Mouse (Mus musculus) right cerebral cortex, postnatal 14 days (tissue): ENCODE measurements around the gene 9130019O22Rik.
"Not testable (repeated sequence)": the region's sequence is repeated elsewhere in the genome, so short reads cannot be mapped to it uniquely, and the experiment has no call there.

Experiments used
- DNase-seq: peaks from one replicate; pipeline ENCODE4 v3.0.0; 2022

The 9130019O22Rik gene

GRCm38 (mm10) chr7:127386641-127387392, at the start of gene 9130019O22Rik:
Gene 9130019O22Rik, minus strand, starts transcription at chr7:127387166.
- peak; percentile 91 for DNase-seq

GRCm38 (mm10) chr7:127435206-127435605, 48.2 kb upstream of the 9130019O22Rik start:
- DNase-seq: no peak

- no peak for DNase-seq
Measured at GRCm38 (mm10) chr7:127426354-127426753, 39.4 kb upstream of the 9130019O22Rik start.

- no peak for DNase-seq
Measured at GRCm38 (mm10) chr7:127425911-127426310, 38.9 kb upstream of the 9130019O22Rik start.

- no peak for DNase-seq
Measured at GRCm38 (mm10) chr7:127425291-127425690, 38.3 kb upstream of the 9130019O22Rik start.

GRCm38 (mm10) chr7:127422247-127422646, 35.3 kb upstream of the 9130019O22Rik start:
- peak; percentile 27 for DNase-seq

GRCm38 (mm10) chr7:127421388-127422191, 34.6 kb upstream of the 9130019O22Rik start, which contains the start of gene Zfp688:
Gene Zfp688, minus strand, starts transcription at chr7:127422068.
- DNase-seq: peak; percentile 93

- DNase-seq: no peak
Measured at GRCm38 (mm10) chr7:127411418-127411817, 24.5 kb upstream of the 9130019O22Rik start.

- peak; percentile 88 for DNase-seq
Measured at GRCm38 (mm10) chr7:127406002-127406987, 19.3 kb upstream of the 9130019O22Rik start, which contains the start of gene Zfp764. Gene Zfp764, minus strand, starts transcription at chr7:127406822.

GRCm38 (mm10) chr7:127404101-127404500, 17.1 kb upstream of the 9130019O22Rik start:
- DNase-seq: not testable (repeated sequence)

- no peak for DNase-seq
Measured at GRCm38 (mm10) chr7:127402980-127403379, 16.0 kb upstream of the 9130019O22Rik start.

GRCm38 (mm10) chr7:127400355-127400754, 13.4 kb upstream of the 9130019O22Rik start:
- no peak for DNase-seq

GRCm38 (mm10) chr7:127393944-127394333, 7.0 kb upstream of the 9130019O22Rik start:
- no peak for DNase-seq

- DNase-seq: peak; percentile 92
Measured at GRCm38 (mm10) chr7:127393157-127393943, 6.4 kb upstream of the 9130019O22Rik start, which contains the start of gene E430018J23Rik. Gene E430018J23Rik, minus strand, starts transcription at chr7:127393629.

- DNase-seq: no peak
Measured at GRCm38 (mm10) chr7:127392251-127392824, 5.4 kb upstream of the 9130019O22Rik start.

- DNase-seq: no peak
Measured at GRCm38 (mm10) chr7:127391538-127391937, 4.6 kb upstream of the 9130019O22Rik start.

- peak; percentile 5 for DNase-seq
Measured at GRCm38 (mm10) chr7:127390306-127390705, 3.3 kb upstream of the 9130019O22Rik start.

- DNase-seq: not testable (repeated sequence)
Measured at GRCm38 (mm10) chr7:127388201-127388600, 1.2 kb upstream of the 9130019O22Rik start.

- DNase-seq: not testable (repeated sequence)
Measured at GRCm38 (mm10) chr7:127385560-127385959, 1.4 kb downstream of the 9130019O22Rik start.

GRCm38 (mm10) chr7:127378310-127378921, 8.6 kb downstream of the 9130019O22Rik start:
- DNase-seq: no peak
